Mouse (Mus musculus) heart, embryonic 13.5 days (tissue): ENCODE measurements around the gene Il17rd. TPM values are rescaled to one million over a fixed set of nuclear protein-coding genes. Genes with fewer than 3 reads are reported as not detected.

ENCODE experiments used
- ATAC-seq: fragments of 200-750 bp; cut with Nextera tagmentation; 2 replicates; pipeline ENCODE4 v1.8.0; 2017; ENCODE audit warnings: moderate TSS enrichment; ENCODE audit not compliant: insufficient number of reproducible peaks, low FRiP score, low TSS enrichment; ENCODE audit errors: extremely low read depth
- H3K27ac ChIP-seq: fragments of 300-500 bp; sonication (generic); replicated peaks from 2 replicates; pipeline ENCODE4 v1.5.1; 2015; ENCODE audit warnings: moderate library complexity, mild to moderate bottlenecking, inconsistent platforms
- H3K27me3 ChIP-seq: fragments of 300-500 bp; sonication (generic); replicated peaks from 2 replicates; pipeline ENCODE4 v1.6.1; 2015; ENCODE audit warnings: mild to moderate bottlenecking, inconsistent platforms
- H3K36me3 ChIP-seq: fragments of 300-500 bp; sonication (generic); 2 replicates; pipeline ENCODE4 v1.6.1; 2015; ENCODE audit warnings: mild to moderate bottlenecking, inconsistent platforms
- H3K4me1 ChIP-seq: fragments of 300-500 bp; sonication (generic); 2 replicates; pipeline ENCODE4 v1.6.1; 2015; ENCODE audit warnings: inconsistent platforms
- H3K4me2 ChIP-seq: fragments of 300-500 bp; sonication (generic); 2 replicates; pipeline ENCODE4 v1.6.1; 2015; ENCODE audit warnings: inconsistent platforms, mild to moderate bottlenecking, moderate library complexity
- H3K4me3 ChIP-seq: fragments of 300-500 bp; sonication (generic); 2 replicates; pipeline ENCODE4 v1.5.1; 2015; ENCODE audit warnings: moderate library complexity, mild to moderate bottlenecking, inconsistent platforms
- H3K9ac ChIP-seq: fragments of 300-500 bp; sonication (generic); 2 replicates; pipeline ENCODE4 v1.6.1; 2015; ENCODE audit warnings: inconsistent platforms, mild to moderate bottlenecking, moderate library complexity
- H3K9me3 ChIP-seq: fragments of 300-500 bp; sonication (generic); 2 replicates; pipeline ENCODE4 v1.6.1; 2016; ENCODE audit warnings: inconsistent platforms
- WGBS: fragments of 180-500 bp; shearing (Covaris S2); methylation state at CpG from one replicate; pipeline ENCODE4 v1.1.7; 2015; ENCODE audit warnings: mixed read lengths; 5-methylcytosine and 5-hydroxymethylcytosine counted together
- polyA plus RNA-seq: library from polyadenylated mRNA; unstranded; fragments of >200 nt; fragmentation: Nextera tagmentation; extraction: Ambion mirVana; gene quantifications from 2 replicates; pipeline ENCODE4 v1.2.1, GENCODE M21; 2015

Il17rd gene
- polyA plus RNA-seq, 1 experiment from 2014 or later: 1.5 TPM

DNA sequence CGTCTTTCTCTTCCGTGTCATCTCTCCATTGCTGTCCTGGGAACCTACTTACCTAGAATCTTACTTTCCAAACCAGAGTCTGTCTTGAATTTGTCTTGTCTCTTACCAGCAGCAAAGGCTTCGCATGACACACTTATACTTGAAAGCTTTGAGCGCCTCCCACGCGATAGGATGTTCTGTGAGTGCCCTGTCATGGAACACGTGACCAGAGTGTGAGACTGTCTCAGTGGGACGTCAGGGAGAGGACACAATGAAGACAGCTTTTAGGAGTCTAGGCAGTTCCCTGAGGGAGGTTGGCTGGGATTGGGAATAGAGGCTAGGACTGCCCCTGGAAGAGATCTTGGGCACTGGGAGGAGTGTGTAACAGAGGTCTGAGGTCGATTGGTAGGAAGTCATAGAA is 57.4 kb downstream of the Il17rd start:
- H3K4me1 ChIP-seq: no peaks in the 10 kb centered on the region
- no peak overlapping the region for H3K4me2 ChIP-seq
- no peaks in the 10 kb centered on the region for H3K27me3 ChIP-seq
- ATAC-seq: no peak
- H3K36me3 ChIP-seq: peaks cover 27% of the 10 kb centered on the region
- no peak overlapping the region for H3K9ac ChIP-seq
- 59% methylated on average over 9 of the region's 9 CpGs for WGBS
- no peak overlapping the region for H3K27ac ChIP-seq
- no peak overlapping the region for H3K4me3 ChIP-seq
- no peaks in the 10 kb centered on the region for H3K9me3 ChIP-seq

DNA sequence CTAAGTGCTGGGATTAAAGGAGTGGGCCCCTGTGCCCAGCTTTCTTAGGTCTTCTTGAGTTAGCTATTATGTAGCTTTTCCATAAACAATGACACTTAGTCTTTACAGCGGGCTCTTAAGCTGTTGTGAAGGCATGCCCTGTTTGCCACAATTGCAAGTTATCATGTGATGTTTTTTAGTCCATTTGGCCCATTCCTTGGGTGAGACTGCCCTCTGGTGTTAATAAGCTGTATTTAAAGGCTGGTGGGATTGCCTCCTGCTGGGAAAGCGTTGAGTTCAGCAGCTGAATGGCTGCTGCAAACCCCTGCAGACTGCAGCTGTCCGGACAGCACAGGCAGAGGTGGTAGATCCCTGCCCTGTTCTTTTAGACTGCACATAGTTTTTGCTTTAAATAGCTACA is 58.0 kb downstream of the Il17rd start:
- H3K4me2 ChIP-seq: no peak overlapping the region
- H3K4me1 ChIP-seq: no peaks in the 10 kb centered on the region
- peaks cover 34% of the 10 kb centered on the region for H3K36me3 ChIP-seq
- 18% methylated on average over 3 of the region's 3 CpGs for WGBS
- H3K27ac ChIP-seq: no peak overlapping the region
- no peak overlapping the region for H3K9ac ChIP-seq
- H3K9me3 ChIP-seq: no peaks in the 10 kb centered on the region
- no peaks in the 10 kb centered on the region for H3K27me3 ChIP-seq
- no peak overlapping the region for H3K4me3 ChIP-seq
- ATAC-seq: no peak

DNA sequence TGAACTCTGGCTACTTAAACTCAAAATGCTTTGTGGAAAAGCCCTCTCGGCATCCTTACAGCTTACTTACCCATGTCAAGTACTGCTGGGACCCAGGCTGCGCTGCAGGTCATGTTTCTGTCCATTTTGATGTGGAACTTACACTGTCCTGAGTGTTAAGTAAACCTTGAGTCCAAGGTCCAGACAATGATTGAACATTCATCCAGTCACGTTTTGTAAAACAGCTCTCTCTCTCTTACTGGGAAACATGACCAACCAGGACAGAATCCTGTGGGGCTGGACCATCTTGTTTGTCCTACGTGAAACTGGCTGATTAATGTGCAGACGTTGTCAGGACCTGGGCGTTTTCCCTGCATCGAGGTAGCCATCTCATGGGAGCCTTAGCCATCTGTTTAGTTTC is 63.0 kb downstream of the Il17rd start:
- Histone ChIP-seq H3K4me3 (no peak overlapping the region), H3K36me3 (peaks cover 26% of the 10 kb centered on the region), H3K27me3 (no peaks in the 10 kb centered on the region), H3K27ac (no peak overlapping the region), H3K4me2 (no peak overlapping the region), H3K9me3 (no peaks in the 10 kb centered on the region), H3K4me1 (peaks cover 18% of the 10 kb centered on the region), H3K9ac (no peak overlapping the region)
- 54% methylated on average over 7 of the region's 7 CpGs for WGBS
- ATAC-seq: no peak

DNA sequence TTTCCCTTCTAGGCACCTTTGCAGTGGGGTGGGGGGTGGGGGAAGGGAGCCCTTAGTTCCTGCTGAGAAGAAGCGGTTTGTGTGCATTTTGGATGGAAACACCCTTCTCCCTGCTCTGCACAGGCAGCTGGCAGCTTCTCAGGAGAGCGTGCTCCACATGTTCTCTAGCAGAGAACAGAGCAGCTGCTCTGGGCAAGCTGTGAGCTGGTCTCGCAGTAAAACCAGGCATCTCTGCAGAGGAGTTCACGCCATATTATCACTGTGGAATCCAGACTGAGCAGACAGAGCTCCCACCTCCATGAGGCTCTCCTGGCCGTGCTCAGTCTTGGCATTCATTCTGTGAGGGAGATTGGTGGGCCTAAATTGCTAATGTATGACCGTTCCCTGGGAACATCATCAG is 64.0 kb downstream of the Il17rd start:
- no peaks in the 10 kb centered on the region for H3K27me3 ChIP-seq
- H3K4me3 ChIP-seq: no peak overlapping the region
- no peak for ATAC-seq
- no peak overlapping the region for H3K4me2 ChIP-seq
- 64% methylated on average over 6 of the region's 6 CpGs for WGBS
- H3K4me1 ChIP-seq: peaks cover 18% of the 10 kb centered on the region
- peaks cover 26% of the 10 kb centered on the region for H3K36me3 ChIP-seq
- H3K27ac ChIP-seq: no peak overlapping the region
- no peak overlapping the region for H3K9ac ChIP-seq
- H3K9me3 ChIP-seq: no peaks in the 10 kb centered on the region

DNA sequence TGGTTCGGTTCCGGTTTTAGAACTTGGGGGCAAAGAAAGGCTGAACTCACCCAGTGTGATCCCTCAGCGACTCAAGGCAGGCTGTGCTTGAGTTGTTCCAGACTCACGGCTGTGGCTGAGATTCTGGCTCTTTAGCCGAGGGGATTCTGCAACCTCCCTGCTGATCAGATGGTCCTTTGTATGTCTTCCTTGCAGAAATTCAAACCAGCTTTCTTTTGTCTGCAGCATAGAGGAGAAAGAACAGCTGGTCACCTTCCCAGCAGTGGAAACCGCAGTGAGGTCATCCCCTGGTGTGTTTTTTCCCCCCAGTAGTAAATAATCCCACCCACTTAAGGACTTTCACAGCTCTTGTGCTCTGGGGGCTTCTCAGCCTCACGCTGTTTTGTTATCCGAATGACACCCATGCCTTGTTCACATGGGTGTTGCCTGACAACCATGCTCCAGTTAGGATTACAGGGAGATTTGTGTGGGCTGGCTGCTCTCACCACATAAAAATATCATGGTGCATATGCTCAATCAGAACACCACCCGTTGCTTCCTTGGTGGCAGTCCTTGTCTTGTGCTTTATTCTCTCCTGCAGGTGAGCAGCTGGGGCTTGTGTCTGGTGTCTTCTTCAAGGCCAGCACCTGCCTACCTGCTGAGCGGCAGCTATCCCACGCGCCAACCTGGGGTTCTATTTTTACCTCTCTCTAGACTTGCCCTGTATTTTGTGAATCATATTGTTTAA is 67.2 kb downstream of the Il17rd start:
- Histone ChIP-seq H3K4me3 (no peak overlapping the region), H3K36me3 (peaks cover 9% of the 10 kb centered on the region; the same call in 1 of the 2 replicates), H3K4me1 (peaks cover 26% of the 10 kb centered on the region), H3K9ac (no peak overlapping the region), H3K27me3 (no peaks in the 10 kb centered on the region), H3K27ac (no peak overlapping the region), H3K9me3 (no peaks in the 10 kb centered on the region), H3K4me2 (no peak overlapping the region)
- WGBS: 65% methylated on average over 12 of the region's 12 CpGs
- ATAC-seq: no peak

DNA sequence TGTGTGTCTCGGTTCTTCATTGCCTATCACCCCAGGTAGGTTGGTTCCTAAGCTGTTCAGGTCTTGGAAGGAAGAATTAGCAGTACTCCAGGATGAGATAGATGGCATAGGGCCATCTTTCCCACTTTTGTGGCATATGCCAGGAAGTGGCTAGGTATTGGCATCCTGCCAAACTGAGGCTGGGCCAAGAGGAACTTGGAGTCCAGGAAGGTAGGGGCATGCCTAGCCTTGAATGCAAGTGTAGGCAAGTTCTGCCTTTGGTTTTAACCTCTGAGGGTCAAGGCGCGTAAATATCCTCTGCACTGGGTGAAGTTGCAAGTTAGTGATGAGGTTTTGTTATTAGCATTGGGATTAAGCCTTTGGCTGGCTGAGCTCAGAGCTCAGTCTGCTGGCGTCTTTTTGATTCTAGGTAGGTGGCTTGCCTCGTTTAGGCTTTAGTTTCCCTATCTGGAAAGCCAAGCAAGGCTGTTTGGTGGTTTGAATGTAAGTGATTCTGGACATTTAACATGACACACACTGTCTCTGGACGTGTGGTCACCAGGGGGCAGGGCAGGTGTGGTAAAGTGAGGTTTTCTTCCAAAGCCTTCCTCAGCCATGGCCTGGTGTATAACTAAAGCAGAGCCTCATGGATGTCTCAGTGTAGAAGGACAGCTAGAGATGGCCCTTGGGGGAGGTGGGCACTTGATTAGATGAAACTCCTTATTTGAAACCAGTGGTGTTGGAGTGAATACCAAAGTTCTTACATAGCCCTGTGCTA is 70.2 kb downstream of the Il17rd start:
- Histone ChIP-seq H3K9ac (no peak overlapping the region), H3K36me3 (no peaks in the 10 kb centered on the region), H3K4me1 (peaks cover 26% of the 10 kb centered on the region), H3K27ac (no peak overlapping the region), H3K4me2 (no peak overlapping the region), H3K27me3 (peaks cover 10% of the 10 kb centered on the region), H3K4me3 (no peak overlapping the region), H3K9me3 (no peaks in the 10 kb centered on the region)
- WGBS: 61% methylated on average over 6 of the region's 6 CpGs
- ATAC-seq: no peak

DNA sequence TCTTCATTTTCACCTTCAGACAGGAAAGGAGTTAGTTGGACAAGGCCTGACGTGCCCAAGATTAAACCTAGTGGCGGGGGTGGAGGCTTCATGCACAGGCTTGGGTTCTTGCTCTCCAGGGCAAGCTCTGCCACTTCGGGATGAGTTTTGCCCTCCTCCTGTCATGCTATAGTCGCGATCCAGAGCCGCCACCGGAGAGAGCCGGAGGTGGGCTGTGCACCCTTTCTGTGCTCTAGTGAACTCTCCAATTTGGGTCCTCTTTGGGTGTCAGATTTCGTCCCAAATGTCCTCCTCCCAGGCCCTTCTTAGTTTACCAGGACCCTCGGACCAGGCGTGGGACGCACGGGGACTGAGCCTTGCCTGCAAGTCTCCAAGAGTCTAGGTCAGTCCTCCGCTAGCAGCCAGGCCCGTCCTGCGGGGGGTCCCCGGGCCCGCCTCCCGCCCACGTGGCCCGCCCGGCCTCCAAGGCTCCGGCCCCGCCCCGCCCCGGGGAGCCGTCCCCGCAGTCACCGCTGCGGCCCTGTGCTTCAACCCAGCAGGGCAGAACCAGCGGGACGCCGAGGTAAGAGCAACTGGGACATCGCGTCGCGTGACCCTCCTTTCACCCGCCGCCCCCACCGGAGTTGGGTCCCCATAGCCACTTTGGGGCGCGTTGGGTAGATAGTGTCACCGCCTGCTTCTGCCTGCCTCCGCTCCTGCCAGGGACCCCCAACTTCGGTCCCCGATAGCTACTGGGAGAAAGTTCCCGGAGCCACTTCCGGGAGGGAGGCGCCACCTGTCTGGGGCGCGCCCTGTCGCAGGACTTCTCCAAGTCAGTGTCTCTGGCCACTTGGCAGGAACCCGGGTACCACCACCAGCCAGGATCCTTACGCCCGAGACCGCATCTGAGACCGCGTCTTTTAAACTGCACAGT is 75.9 kb downstream of the Il17rd start, which contains the start of gene Arhgef3:
TSS of gene Arhgef3 (plus strand) at position 538 of the 913 bp plus-strand sequence.
- no peaks in the 10 kb centered on the region for H3K36me3 ChIP-seq
- H3K4me1 ChIP-seq: peaks cover 32% of the 10 kb centered on the region
- H3K4me3 ChIP-seq: peak within 1 kb of the TSS; percentile 75
- no peaks in the 10 kb centered on the region for H3K9me3 ChIP-seq
- H3K27me3 ChIP-seq: peaks cover 25% of the 10 kb centered on the region
- peak within 1 kb of the TSS; percentile 97 for H3K4me2 ChIP-seq
- no peak within 1 kb of the TSS for H3K27ac ChIP-seq
- peak; percentile 34; the same call in 1 of the 2 replicates for ATAC-seq
- H3K9ac ChIP-seq: peak within 1 kb of the TSS; percentile 86
- under 1% methylated on average over 58 of the region's 58 CpGs for WGBS

DNA sequence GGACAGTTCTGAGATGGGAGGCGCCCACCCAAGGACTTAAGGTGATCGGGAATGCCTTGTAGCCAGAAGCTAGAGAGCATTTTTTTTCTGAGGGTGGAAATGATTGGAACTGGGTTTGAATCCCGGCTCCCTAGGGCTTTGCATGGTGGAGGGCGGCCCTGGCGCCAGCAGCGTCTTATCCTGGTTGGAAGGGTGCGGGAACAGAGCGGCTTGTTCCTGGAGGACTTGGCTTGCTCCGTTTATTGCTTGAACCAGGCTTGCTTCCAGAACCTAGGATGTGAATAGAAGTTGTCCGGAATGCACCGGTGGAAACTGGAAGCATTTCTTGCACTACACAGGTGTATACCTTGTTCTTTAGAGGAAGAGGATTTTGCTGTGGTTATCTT is 76.5 kb downstream of the Il17rd start:
- H3K4me3 ChIP-seq: peak overlapping the region; percentile 75
- peaks cover 32% of the 10 kb centered on the region for H3K4me1 ChIP-seq
- H3K9ac ChIP-seq: peak overlapping the region; percentile 86
- no peak for ATAC-seq
- WGBS: 15% methylated on average over 11 of the region's 11 CpGs
- H3K36me3 ChIP-seq: no peaks in the 10 kb centered on the region
- peak overlapping the region; percentile 97 for H3K4me2 ChIP-seq
- H3K27me3 ChIP-seq: peaks cover 25% of the 10 kb centered on the region
- no peaks in the 10 kb centered on the region for H3K9me3 ChIP-seq
- H3K27ac ChIP-seq: no peak overlapping the region

DNA sequence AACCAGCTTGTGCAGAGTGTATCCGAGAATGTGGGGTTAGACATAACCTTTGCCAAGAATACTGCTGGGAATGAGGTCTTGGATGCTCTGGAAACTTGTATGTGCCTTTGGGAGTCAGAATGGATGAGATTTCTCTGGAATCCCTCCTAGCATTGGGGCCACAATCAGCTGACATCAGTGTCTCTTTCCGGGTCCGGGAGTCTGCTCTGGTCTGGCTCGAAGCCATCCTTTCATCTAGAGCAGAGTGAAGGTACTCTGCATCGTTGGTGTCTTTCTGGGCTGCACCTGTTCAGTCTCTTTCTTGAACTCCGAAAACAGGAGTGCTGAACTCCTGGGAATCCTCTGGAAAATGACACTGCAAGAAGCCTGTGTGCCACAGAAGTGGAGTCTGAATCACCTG is 77.2 kb downstream of the Il17rd start:
- no peaks in the 10 kb centered on the region for H3K36me3 ChIP-seq
- no peaks in the 10 kb centered on the region for H3K9me3 ChIP-seq
- WGBS: 44% methylated on average over 6 of the region's 6 CpGs
- H3K27ac ChIP-seq: no peak overlapping the region
- peak overlapping the region; percentile 97 for H3K4me2 ChIP-seq
- ATAC-seq: no peak
- H3K27me3 ChIP-seq: peaks cover 25% of the 10 kb centered on the region
- peak overlapping the region; percentile 75 for H3K4me3 ChIP-seq
- H3K4me1 ChIP-seq: peaks cover 32% of the 10 kb centered on the region
- no peak overlapping the region for H3K9ac ChIP-seq

DNA sequence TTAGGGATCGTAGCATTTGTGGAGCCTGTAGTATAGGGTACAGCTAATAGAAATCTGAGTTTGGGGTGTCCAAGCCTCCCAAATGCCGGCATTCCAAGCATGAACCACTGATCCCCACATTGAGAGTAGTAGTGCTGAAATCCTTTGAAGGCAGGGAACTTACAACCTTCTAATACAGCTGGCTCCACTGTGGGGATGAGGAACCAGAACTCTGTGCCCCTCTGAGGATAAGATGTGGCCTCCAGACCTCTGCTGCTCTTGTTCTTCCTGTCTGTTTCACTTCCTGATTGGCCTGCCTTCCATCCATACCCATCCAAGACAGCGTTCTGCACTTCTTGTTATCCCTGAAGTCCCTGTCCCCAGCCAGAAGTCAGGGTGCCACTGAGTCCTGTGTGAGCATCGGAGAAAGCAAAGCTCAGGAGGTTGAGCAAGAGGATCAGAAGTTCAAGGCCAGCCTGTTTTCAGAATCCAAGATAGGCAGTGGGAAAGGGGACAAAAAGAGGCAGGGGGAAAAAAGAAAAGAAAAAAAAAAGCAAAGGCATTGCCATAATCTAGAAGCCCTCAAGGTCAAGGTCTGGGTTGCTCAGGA is 77.9 kb downstream of the Il17rd start:
- Histone ChIP-seq H3K27ac (no peak overlapping the region), H3K36me3 (no peaks in the 10 kb centered on the region), H3K9me3 (no peaks in the 10 kb centered on the region), H3K9ac (no peak overlapping the region), H3K4me3 (no peak overlapping the region), H3K27me3 (peaks cover 25% of the 10 kb centered on the region), H3K4me2 (peak overlapping the region; percentile 97; the same call in 1 of the 2 replicates), H3K4me1 (peaks cover 32% of the 10 kb centered on the region)
- WGBS: 62% methylated on average over 4 of the region's 4 CpGs
- no peak for ATAC-seq

DNA sequence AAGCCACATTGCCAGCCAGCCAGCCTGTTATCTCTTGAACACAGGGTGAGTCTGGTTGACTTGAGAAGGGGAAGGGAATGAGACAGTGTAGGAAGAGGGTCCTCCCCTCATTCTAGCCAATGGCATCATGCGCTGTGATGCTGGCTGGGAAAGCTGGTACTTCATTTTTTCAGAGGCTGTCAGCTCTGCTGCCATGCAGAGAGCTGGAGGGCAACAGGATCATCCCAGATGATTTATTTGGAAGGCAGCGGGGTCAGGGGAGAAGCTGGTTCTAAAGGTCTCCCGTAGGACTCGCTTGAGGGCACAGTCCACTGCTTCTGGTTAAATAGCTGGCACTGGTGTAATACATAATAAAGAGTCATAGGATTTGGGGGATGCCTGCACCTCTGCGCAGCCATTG is 79.8 kb downstream of the Il17rd start:
- H3K9me3 ChIP-seq: no peaks in the 10 kb centered on the region
- peaks cover 40% of the 10 kb centered on the region for H3K4me1 ChIP-seq
- H3K9ac ChIP-seq: no peak overlapping the region
- no peak overlapping the region for H3K27ac ChIP-seq
- WGBS: 83% methylated on average over 5 of the region's 5 CpGs
- H3K27me3 ChIP-seq: peaks cover 17% of the 10 kb centered on the region
- no peaks in the 10 kb centered on the region for H3K36me3 ChIP-seq
- no peak overlapping the region for H3K4me3 ChIP-seq
- no peak for ATAC-seq
- H3K4me2 ChIP-seq: no peak overlapping the region
